Mouse (Mus musculus) olfactory bulb, adult 2 months (tissue): ENCODE results near the gene Gnat1.

ENCODE experiments used
- CTCF ChIP-seq: fragments of 200-500 bp; IDR thresholded peaks from 2 replicates; pipeline ENCODE4 v1.5.1; 2012; ENCODE audit warnings: low read depth, mild to moderate bottlenecking, low read length, moderate library complexity; ENCODE audit not compliant: insufficient read depth
- POLR2A ChIP-seq: fragments of 200-500 bp; IDR thresholded peaks from 2 replicates; pipeline ENCODE4 v1.6.1; 2012; ENCODE audit warnings: mild to moderate bottlenecking, low read depth, low read length, moderate library complexity; ENCODE audit not compliant: insufficient read depth

DNA sequence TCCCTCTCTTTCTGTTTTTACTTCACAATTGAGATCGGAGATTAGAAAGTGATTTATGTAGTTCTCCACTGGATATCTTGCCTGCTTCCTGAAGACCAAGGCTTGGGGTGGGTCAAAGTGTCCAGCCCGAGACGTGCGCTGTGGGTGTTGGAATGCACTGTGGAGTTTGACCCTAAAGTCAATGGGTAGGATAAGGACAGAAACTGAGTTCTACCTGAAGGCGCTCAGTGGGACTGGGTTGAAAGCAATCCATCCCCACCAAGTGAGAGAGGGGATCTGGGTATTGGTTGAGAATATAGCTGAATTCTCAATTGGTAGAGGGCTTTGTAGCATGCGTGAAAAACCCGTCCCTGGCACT is 34.4 kb downstream of the Gnat1 start:
- TF ChIP-seq CTCF (no peak), POLR2A (no peak)
